Mouse (Mus musculus): ENCODE measurements around the gene Gm20532.

DNA sequence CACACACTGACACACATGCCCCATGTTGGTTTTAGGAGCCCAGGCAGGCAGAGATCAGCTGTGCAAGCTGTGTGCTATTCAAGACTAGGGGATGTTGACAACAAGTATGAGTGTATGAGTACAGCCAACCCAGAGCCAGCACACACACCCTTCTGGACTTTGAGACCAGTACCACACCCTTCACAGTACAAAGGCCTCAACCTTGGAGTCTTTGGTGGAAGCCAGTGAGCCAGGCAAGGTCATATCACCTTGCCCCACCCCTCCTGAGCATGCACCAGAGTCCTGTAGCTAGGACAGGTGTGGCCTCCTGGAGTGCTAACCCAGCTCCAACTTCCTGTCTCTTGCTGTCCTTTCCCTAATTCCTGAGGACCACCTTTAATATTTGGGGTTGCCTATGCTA, 24.6 kb downstream of the Gm20532 start:
- TF ChIP-seq CTCF (conservative IDR thresholded peaks at IDR 0.05; ENCODE audit: low read length), result no peak
- TF ChIP-seq POU5F1 (IDR thresholded peaks at IDR 0.05; ENCODE audit: borderline replicate concordance, low read length), result no peak

All from E14TG2a.4 (cell line).